Mouse (Mus musculus) forebrain, embryonic 15.5 days (tissue): ENCODE results near the gene Gtf3c1. TPM values are rescaled to one million over a fixed set of nuclear protein-coding genes. Genes with fewer than 3 reads are reported as not detected.

ENCODE experiments used
- ATAC-seq: fragments of 200-750 bp; cut with Nextera tagmentation; replicated peaks from 2 replicates; pipeline ENCODE4 v1.8.0; 2017; ENCODE audit warnings: mild to moderate bottlenecking, moderate TSS enrichment, moderate library complexity
- H3K27ac ChIP-seq: fragments of 300-500 bp; sonication (generic); replicated peaks from 2 replicates; pipeline ENCODE4 v1.5.1; 2015; ENCODE audit warnings: mild to moderate bottlenecking, inconsistent platforms
- H3K27me3 ChIP-seq: fragments of 300-500 bp; sonication (generic); 2 replicates; pipeline ENCODE4 v1.6.1; 2015; ENCODE audit warnings: inconsistent platforms
- H3K36me3 ChIP-seq: fragments of 300-500 bp; sonication (generic); 2 replicates; pipeline ENCODE4 v1.6.1; 2015; ENCODE audit warnings: mild to moderate bottlenecking, inconsistent platforms
- H3K4me1 ChIP-seq: fragments of 300-500 bp; sonication (generic); 2 replicates; pipeline ENCODE4 v1.6.1; 2015; ENCODE audit warnings: inconsistent platforms
- H3K4me2 ChIP-seq: fragments of 300-500 bp; sonication (generic); replicated peaks from 2 replicates; pipeline ENCODE4 v1.6.1; 2015; ENCODE audit warnings: mild to moderate bottlenecking, inconsistent platforms
- H3K4me3 ChIP-seq: fragments of 300-500 bp; sonication (generic); 2 replicates; pipeline ENCODE4 v1.5.1; 2015; ENCODE audit warnings: mild to moderate bottlenecking, inconsistent platforms
- H3K9ac ChIP-seq: fragments of 300-500 bp; sonication (generic); replicated peaks from 2 replicates; pipeline ENCODE4 v1.6.1; 2015; ENCODE audit warnings: mild to moderate bottlenecking, inconsistent platforms
- H3K9me3 ChIP-seq: fragments of 300-500 bp; sonication (generic); 2 replicates; pipeline ENCODE4 v1.6.1; 2016; ENCODE audit warnings: inconsistent platforms
- WGBS: fragments of 180-500 bp; shearing (Covaris S2); methylation state at CpG from one replicate; pipeline ENCODE4 v1.1.7; 2015; ENCODE audit warnings: mixed read lengths; 5-methylcytosine and 5-hydroxymethylcytosine counted together
- polyA plus RNA-seq: library from polyadenylated mRNA; unstranded; fragments of >200 nt; fragmentation: Nextera tagmentation; extraction: Ambion mirVana; gene quantifications from 2 replicates; pipeline ENCODE4 v1.2.1, GENCODE M21; 2015

The Gtf3c1 gene
- polyA plus RNA-seq, 1 experiment from 2014 or later = 36.8 TPM

DNA sequence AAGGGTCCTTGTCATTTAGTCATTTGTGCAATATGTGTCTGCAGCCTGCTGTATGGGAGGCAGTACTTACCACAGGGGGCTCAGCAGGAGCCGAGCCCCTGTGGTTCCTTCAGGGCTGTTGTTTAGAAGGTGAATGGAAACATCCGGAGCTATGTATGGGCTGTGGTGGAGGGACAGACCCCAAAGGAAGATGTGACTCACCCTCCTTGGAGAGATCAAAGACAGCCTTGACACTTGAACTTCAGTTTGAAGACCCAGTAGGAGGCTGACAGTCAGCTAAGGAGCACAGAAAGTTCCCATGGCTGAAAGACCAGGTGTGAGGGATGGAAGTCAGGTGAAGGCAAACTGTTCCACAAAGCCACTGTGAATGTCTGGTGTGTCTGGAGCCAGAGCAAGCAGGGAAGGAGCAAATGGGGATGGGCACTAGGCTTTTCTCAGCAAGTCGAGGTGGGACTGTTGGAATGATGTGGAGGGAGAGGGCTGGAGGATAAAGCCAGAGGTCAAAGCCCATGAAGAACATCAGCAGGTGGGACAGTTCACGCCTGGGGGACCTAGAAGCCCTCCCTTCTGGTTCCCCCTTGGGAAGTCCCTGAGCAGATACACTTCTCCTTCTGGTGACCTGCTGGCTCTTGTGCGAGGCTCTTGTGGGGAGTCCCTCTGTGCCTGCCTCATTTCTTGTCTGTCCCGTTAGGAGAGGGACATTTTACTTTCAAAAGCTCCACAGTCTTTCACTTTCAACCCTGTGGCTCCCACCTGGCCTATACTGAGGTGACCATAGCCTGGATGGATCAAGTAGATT, 100.0 kb downstream of the Gtf3c1 start:
- Histone ChIP-seq H3K27ac (no peak overlapping the region), H3K36me3 (no peaks in the 10 kb centered on the region), H3K4me1 (no peaks in the 10 kb centered on the region), H3K9ac (no peak overlapping the region), H3K4me2 (no peak overlapping the region), H3K27me3 (no peaks in the 10 kb centered on the region), H3K4me3 (no peak overlapping the region), H3K9me3 (no peaks in the 10 kb centered on the region)
- WGBS = 69% methylated on average over 5 of the region's 6 CpGs
- no peak for ATAC-seq

DNA sequence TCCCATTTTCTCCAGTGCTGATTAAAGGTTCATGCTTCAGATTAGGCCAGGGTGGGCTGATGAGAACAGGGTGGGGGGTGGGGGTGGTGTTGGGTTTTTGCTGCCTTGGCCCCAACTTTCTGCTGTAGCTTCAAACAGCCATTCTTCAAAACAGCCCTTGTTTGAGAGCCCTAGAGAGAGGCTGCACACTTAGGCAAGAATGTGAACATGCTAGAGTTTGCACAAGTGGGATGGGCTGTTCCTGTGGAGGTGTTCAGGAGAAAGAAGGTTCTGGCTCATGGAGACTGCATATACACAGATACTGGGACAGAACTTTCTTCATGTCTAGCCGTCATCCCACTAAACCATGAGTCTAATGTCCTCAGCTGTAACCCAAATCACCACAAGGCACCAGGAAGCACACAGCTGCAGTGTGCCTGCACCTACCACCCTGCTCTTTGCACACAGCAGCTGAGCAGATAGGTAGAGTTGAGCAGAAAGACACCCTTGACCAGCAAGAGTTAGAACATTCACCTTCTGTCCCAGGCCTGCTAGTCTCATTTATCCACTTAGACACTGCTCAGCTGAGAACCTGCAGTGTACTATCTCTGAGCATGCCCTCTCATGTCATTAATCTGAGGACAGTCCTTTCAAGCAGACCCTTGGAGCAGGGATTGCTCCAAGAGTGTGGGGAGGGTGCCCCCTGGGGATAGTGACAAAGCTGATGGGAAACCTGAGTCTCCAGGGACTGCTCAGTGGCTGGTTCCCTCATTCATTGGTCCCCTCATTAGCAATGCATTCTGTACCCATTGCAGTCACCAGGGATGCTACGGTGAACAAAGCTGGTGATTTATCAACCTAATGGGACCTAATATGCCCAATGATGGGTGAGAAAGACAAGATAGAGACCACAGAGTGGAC, 101.1 kb downstream of the Gtf3c1 start:
- 70% methylated on average over 2 of the region's 2 CpGs for WGBS
- ATAC-seq = no peak
- Histone ChIP-seq H3K27me3 (no peaks in the 10 kb centered on the region), H3K4me2 (no peak overlapping the region), H3K27ac (no peak overlapping the region), H3K9ac (no peak overlapping the region), H3K9me3 (no peaks in the 10 kb centered on the region), H3K4me3 (no peak overlapping the region), H3K36me3 (no peaks in the 10 kb centered on the region), H3K4me1 (no peaks in the 10 kb centered on the region)

DNA sequence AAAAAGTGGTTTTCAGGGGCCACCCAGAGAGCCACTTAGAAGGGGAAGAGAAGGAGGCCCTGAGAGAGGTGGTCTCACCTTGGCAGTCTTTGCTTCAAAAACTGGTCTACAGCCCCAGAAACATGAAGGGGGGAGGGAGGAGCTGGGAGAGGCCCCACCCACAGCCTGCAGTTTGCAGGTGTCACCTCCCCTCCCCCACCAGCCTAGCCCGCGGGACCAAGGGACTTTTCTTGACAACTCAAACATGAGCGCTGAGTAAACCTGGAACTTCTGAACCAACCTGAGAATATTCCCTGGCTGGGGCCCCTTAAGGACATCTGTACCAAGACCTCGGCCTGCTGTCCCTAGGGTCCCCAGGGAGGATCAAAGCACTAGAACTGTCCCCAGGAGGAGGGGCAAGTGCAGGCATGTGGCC, 101.8 kb downstream of the Gtf3c1 start:
- no peak overlapping the region for H3K4me3 ChIP-seq
- H3K27me3 ChIP-seq = no peaks in the 10 kb centered on the region
- no peaks in the 10 kb centered on the region for H3K4me1 ChIP-seq
- 83% methylated on average over 4 of the region's 4 CpGs for WGBS
- no peak overlapping the region for H3K4me2 ChIP-seq
- H3K9ac ChIP-seq = no peak overlapping the region
- ATAC-seq = no peak
- H3K27ac ChIP-seq = no peak overlapping the region
- H3K9me3 ChIP-seq = no peaks in the 10 kb centered on the region
- no peaks in the 10 kb centered on the region for H3K36me3 ChIP-seq

DNA sequence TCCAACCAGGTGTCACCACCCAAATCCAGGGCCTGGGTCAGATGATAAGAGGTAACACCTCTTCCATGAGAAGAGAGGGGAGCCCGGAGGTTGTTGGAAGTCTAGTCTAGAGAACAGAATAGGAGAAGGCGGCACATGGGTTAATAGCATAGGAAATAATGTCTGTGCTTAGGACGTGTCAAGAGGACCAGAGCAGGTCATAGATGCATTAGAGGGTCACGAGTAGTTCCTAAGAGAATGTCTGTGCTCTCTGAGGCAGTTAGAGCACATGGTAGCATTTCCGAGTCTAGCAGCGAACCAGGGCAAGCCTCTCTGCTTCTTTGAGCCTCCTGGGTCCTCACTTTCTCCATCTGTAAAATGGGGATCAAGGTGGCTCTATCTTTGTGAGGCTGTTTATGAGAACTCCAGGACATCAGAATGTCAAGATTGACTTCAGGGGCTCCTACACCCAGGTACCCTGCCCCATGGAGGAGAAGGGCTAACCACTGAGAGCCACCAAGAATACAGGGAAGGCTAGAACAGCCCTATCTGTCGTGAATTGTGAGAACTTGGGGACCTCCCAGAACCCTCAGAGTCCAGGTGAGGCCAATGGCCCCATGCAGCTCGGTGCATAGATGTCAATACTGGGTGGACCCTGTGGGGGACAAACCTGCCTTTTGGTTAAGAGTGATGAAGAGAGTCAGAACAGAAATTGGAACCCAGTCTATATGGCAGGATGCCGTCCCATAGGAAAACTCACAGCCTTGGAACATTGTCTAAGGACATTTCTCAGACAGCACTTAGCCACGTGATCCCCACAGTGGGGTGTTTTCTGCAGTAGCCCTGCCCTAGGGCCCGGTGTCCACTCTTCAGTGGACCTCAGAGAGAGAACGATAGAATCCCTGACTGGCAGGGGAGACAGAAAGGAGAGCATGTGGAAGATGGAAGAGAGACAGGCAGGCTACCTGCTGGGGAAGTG, 102.9 kb downstream of the Gtf3c1 start:
- Histone ChIP-seq H3K9ac (no peak overlapping the region), H3K36me3 (no peaks in the 10 kb centered on the region), H3K4me1 (no peaks in the 10 kb centered on the region), H3K9me3 (no peaks in the 10 kb centered on the region), H3K4me3 (no peak overlapping the region), H3K27ac (no peak overlapping the region), H3K27me3 (no peaks in the 10 kb centered on the region), H3K4me2 (no peak overlapping the region)
- WGBS = 86% methylated on average over 12 of the region's 12 CpGs
- ATAC-seq = no peak

DNA sequence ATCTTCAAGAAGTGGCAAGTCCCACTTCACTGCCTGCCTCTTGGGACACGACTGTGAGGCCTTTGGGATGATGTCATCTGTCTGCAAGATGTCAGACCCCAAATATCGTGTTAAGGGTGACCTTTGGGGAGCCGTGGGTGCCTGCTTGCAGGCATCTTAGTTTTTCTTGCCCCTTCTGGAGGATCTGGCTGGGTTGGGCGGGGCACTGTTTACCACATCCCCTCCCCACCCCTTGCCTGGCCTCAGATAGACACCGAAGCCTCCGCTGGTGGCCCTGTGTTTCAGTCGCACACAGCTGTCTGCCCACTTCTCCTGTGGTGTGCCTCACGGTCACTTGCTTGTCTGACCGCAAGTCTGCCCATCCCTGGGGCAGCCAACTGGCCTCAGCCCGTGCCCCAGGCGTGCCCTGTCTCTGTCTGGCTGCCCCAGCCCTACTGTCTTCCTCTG, 104.4 kb downstream of the Gtf3c1 start, which contains the start of gene Il21r:
Il21r (plus strand) TSS at position 245 of the 447 bp plus-strand sequence.
- H3K9me3 ChIP-seq = no peaks in the 10 kb centered on the region
- no peaks in the 10 kb centered on the region for H3K36me3 ChIP-seq
- no peak for ATAC-seq
- WGBS = 76% methylated on average over 11 of the region's 11 CpGs
- no peaks in the 10 kb centered on the region for H3K27me3 ChIP-seq
- H3K4me1 ChIP-seq = no peaks in the 10 kb centered on the region
- no peak within 1 kb of the TSS for H3K4me3 ChIP-seq
- H3K4me2 ChIP-seq = no peak within 1 kb of the TSS
- no peak within 1 kb of the TSS for H3K9ac ChIP-seq
- H3K27ac ChIP-seq = no peak within 1 kb of the TSS

DNA sequence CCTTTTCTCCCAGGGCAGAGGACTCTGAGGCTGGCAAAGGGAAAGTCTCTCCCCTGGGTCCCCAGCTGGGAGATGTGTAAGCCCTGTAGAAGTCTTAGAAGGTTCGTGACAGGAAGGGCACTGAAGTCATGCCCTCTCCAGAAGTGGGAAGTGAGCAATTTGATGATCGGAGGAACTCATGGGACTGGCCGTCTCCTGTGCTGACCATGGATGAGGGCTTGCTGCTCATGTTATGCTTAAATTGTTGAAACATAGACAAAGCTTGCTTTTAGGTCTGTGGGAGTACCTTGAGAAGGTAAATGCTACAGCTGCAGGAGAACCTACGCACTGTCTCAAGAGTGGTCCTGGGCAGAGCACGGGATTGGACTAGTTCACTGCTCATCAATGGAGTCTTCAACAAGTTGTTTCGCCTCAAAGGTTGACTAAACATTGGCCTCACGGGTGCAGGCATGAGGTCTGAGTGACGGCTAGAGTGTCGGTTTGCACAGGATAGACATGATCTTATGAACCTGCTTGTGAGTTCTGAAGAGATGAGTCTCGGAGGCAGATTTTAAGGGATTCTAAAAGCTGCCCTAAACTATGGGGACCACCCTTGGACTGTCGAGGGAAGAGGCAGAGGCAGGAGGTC, 105.6 kb downstream of the Gtf3c1 start:
- WGBS = 78% methylated on average over 11 of the region's 11 CpGs
- no peaks in the 10 kb centered on the region for H3K9me3 ChIP-seq
- no peaks in the 10 kb centered on the region for H3K36me3 ChIP-seq
- no peak overlapping the region for H3K4me3 ChIP-seq
- H3K27ac ChIP-seq = no peak overlapping the region
- no peak overlapping the region for H3K9ac ChIP-seq
- no peak for ATAC-seq
- H3K4me2 ChIP-seq = no peak overlapping the region
- no peaks in the 10 kb centered on the region for H3K4me1 ChIP-seq
- H3K27me3 ChIP-seq = no peaks in the 10 kb centered on the region

DNA sequence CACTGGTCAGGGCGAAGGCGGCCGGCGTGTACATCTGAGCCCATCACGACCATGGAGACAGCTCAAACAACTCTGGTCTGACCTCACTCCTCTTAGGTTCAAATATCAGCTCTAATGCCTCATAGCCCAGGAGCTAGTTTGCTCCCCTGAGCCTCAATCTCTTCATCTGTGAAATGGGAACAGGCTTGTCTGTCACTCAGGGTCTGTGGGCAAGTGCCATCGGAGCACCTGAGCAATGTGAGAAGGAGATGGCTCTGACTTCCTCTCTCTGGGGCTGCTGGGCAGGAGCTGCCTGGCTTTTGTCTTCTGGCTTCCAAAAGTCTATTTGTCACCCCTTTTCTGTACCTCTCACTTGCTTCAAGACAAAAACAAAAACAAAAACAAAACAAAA, 106.3 kb downstream of the Gtf3c1 start:
- no peaks in the 10 kb centered on the region for H3K9me3 ChIP-seq
- H3K27me3 ChIP-seq = no peaks in the 10 kb centered on the region
- no peak overlapping the region for H3K9ac ChIP-seq
- no peaks in the 10 kb centered on the region for H3K36me3 ChIP-seq
- ATAC-seq = no peak
- no peaks in the 10 kb centered on the region for H3K4me1 ChIP-seq
- H3K4me3 ChIP-seq = no peak overlapping the region
- H3K27ac ChIP-seq = no peak overlapping the region
- WGBS = 89% methylated on average over 6 of the region's 6 CpGs
- no peak overlapping the region for H3K4me2 ChIP-seq

DNA sequence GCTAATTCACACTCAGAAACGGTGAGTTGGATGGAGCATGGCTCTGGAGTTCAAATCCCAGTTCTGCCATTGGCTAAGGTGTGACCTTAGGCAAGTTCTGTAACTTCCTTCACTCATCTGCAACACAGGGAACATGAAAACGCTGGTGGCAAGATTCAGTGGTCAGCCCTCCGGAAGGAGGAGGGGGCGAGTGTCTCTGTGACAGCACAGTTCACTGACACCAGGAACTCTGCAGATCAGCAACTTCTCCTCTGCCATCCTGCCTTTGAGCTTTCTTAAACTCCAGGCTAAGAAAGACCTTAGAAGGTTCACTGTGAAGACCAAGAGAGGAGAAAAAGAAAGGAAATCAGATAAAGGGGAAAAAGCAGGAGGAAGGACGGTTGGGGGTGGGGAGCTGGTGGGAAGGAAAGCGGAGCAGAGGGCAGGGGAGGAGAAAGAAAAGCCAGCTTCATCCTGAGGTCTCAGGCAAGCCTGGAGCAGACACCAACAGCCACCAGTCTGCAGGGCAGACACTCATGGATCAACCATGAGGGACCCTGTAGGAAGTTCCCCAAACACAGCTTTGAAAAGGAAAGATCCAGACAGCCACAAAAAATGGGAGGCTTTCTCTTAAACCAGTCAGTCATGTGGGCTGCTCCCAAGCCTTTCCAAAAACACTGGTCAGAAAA, 106.8 kb downstream of the Gtf3c1 start:
- Histone ChIP-seq H3K4me3 (no peak overlapping the region), H3K4me1 (no peaks in the 10 kb centered on the region), H3K27ac (no peak overlapping the region), H3K36me3 (no peaks in the 10 kb centered on the region), H3K4me2 (no peak overlapping the region), H3K9me3 (no peaks in the 10 kb centered on the region), H3K27me3 (no peaks in the 10 kb centered on the region), H3K9ac (no peak overlapping the region)
- ATAC-seq = no peak
- 53% methylated on average over 6 of the region's 6 CpGs for WGBS

DNA sequence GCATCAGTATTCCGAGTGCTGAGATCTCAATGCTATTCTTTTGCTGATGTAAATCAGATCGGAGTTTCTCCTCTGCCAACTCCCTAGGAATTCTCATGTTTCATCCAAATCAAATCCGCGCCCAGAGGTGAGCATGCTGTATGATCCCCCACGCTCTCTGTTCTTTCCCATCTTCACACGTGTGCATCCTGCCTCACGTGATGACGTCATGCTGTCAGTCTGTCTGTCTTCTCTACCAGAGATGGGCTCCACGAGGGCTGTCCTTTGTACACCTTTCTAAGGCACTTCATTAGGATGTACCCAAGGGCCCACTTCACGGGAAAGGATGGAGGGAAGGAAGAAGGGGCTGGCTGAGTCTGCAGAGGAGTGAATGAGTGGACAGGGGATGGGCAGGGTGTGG, 107.4 kb downstream of the Gtf3c1 start:
- no peak for ATAC-seq
- WGBS = 78% methylated on average over 10 of the region's 10 CpGs
- Histone ChIP-seq H3K4me3 (no peak overlapping the region), H3K4me2 (no peak overlapping the region), H3K9me3 (no peaks in the 10 kb centered on the region), H3K36me3 (no peaks in the 10 kb centered on the region), H3K27me3 (no peaks in the 10 kb centered on the region), H3K9ac (no peak overlapping the region), H3K27ac (no peak overlapping the region), H3K4me1 (no peaks in the 10 kb centered on the region)

DNA sequence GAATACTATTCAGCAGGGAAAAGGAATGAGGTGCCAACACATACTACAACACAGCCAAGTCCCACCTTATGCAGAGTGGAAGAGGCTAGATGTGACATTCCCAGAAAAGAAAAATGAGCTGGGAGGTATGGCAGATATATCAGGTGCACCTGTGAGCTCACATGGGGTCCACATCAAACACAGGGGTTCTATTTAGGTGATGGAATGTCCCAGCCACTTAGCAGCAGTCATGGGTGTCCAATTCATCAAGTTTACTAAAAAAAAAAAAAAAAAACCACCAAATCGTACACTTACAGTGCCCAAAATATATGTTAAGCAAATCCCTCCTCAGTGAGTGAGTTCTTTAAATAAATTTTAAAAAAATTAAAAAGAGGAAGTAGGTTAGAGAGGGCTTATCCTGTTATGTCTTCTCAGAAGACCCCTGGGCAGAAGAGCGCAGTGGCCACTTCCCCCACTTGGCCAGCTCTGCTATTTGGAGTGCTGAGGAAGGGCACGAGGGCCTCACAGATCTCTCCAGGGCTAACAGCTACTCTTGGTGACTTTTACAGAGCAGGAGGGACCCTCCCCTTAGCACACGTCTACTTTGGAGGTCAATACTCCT, 108.1 kb downstream of the Gtf3c1 start:
- no peaks in the 10 kb centered on the region for H3K9me3 ChIP-seq
- WGBS = 72% methylated on average over 4 of the region's 4 CpGs
- no peaks in the 10 kb centered on the region for H3K27me3 ChIP-seq

More for the DNA sequence above, 108.1 kb downstream of the Gtf3c1 start:
- Histone ChIP-seq H3K4me3 (no peak overlapping the region), H3K27ac (no peak overlapping the region), H3K36me3 (no peaks in the 10 kb centered on the region), H3K4me1 (no peaks in the 10 kb centered on the region), H3K9ac (no peak overlapping the region), H3K4me2 (no peak overlapping the region)
- no peak for ATAC-seq
